In the genomic region with DNA sequence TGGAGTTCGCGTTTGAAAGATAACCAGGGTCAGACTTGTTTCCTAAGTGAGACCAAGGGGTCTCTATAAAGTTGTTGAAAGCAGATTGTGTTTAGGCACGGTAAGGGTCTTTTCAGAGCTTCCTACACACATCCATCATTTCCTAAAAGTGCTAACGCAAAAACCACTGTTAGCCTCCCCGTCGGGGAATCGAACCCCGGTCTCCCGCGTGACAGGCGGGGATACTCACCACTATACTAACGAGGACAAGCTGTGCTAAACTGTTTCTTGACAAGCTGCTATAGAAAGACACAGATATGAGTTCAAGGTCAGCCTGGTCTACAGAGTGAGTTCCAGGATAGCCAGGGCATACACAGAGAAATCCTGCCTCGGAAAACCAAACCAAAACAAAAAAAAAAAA, we compare ENCODE assay signal across 7 mouse cellular contexts. TPM values are rescaled to one million over a fixed set of nuclear protein-coding genes. Genes with fewer than 3 reads are reported as not detected.
DNase-seq lines count a peak whose midpoint lies in the region; ATAC-seq lines count a peak whose summit lies in the region.

No protein-coding gene starts in this region.

- 0 out of 2 replicates have a peak overlapping the region, but pooled peaks have one; percentile 17 for H3K9ac ChIP-seq in intestine, embryonic 14.5 days (ENCODE audit: low read length)

- peak; percentile 86 to 97 for DNase-seq in adrenal gland, adult (ENCODE audit: inconsistent age in 2 of 2, low spot score in 1 of 2)
- DNase-seq in embryo, embryonic 10 days (ENCODE audit: low spot score): peak; percentile 89
- peak; percentile 65 for DNase-seq in gastrocnemius, postnatal 25 days
- DNase-seq in intestine, embryonic 14.5 days (ENCODE audit: low spot score): peak; percentile 97
- peak; percentile 83 to 94 for DNase-seq in left cerebral cortex, postnatal 14 days (ENCODE audit: low spot score in 2 of 2)
- DNase-seq in right cerebral cortex, postnatal 36 days (ENCODE audit: low spot score in 2 of 2): peak; percentile 81 to 83

- H3K9me3 ChIP-seq in intestine, embryonic 14.5 days (ENCODE audit: control insufficient read depth, low read length): no peaks in the 10 kb centered on the region

- WGBS in intestine, embryonic 14.5 days: under 1% methylated on average over 13 of the region's 13 CpGs

- H3K4me3 ChIP-seq in intestine, embryonic 14.5 days (ENCODE audit: low read depth, low read length): peak overlapping the region; percentile 42

- H3K4me1 ChIP-seq in intestine, embryonic 14.5 days (replicated peaks; ENCODE audit: control insufficient read depth, insufficient read depth, low read length): peaks cover 9% of the 10 kb centered on the region

- H3K36me3 ChIP-seq in intestine, embryonic 14.5 days (ENCODE audit: control insufficient read depth, insufficient read depth, low read length): peaks cover 9% of the 10 kb centered on the region

- intact Hi-C loops in left cerebral cortex, postnatal 14 days (cut with DNase I): no loop called here

- peak overlapping the region; percentile 38; the same call in 1 of the 2 replicates for H3K27ac ChIP-seq in intestine, embryonic 14.5 days (ENCODE audit: low read depth)

- no peaks in the 10 kb centered on the region for H3K27me3 ChIP-seq in intestine, embryonic 14.5 days (replicated peaks; ENCODE audit: control insufficient read depth, insufficient read depth, low read length)

- H3K4me2 ChIP-seq in intestine, embryonic 14.5 days (ENCODE audit: low read length): peak overlapping the region; percentile 55

- peak; percentile 57 for ATAC-seq in intestine, embryonic 14.5 days (replicated peaks; ENCODE audit: low FRiP score, low TSS enrichment, low read depth)
- peak; percentile 51 for ATAC-seq in megakaryocyte progenitor cell, adult 5-6 weeks (replicated peaks; ENCODE audit: poor library complexity)

RNA-seq across cellular contexts. Expression of a gene that starts 18.8 kb away (rescaled TPM):
- total RNA-seq in gastrocnemius, postnatal 25 days (2021): 1,000 to 10,000 TPM in 1 of 2 experiments, 100 to 1,000 TPM in 1; 606 to 1,413 TPM
- polyA plus RNA-seq in intestine, embryonic 14.5 days (2014; fragmentation: Nextera tagmentation; extraction: Ambion mirVana): 949 and 989 TPM in 2 replicates
- total RNA-seq in left cerebral cortex, postnatal 14 days (2021): 100 to 1,000 TPM; 752 to 821 TPM
- 172 and 201 TPM in 2 replicates for total RNA-seq in megakaryocyte progenitor cell, adult 5-6 weeks (2015)
- total RNA-seq in megakaryocyte progenitor cell, adult 5-6 weeks (2017): 204 and 293 TPM in 2 replicates

RNA-seq across cellular contexts. Expression of a gene that starts 19.7 kb away (rescaled TPM):
- not detected for total RNA-seq in gastrocnemius, postnatal 25 days (2021)
- 0.15 and 0.30 TPM in 2 replicates for polyA plus RNA-seq in intestine, embryonic 14.5 days (2014; fragmentation: Nextera tagmentation; extraction: Ambion mirVana)
- total RNA-seq in left cerebral cortex, postnatal 14 days (2021): under 1 TPM in 1 of 2 experiments, not detected in 1; 0.37 TPM
- total RNA-seq in megakaryocyte progenitor cell, adult 5-6 weeks (2015): not detected in 2 replicates
- total RNA-seq in megakaryocyte progenitor cell, adult 5-6 weeks (2017): 0.91 and 1.3 TPM in 2 replicates

RNA-seq across cellular contexts. Expression of a gene that starts 25.1 kb away (rescaled TPM):
- total RNA-seq in gastrocnemius, postnatal 25 days (2021): 1 to 10 TPM; 3.6 to 3.8 TPM
- 9.6 and 11.3 TPM in 2 replicates for polyA plus RNA-seq in intestine, embryonic 14.5 days (2014; fragmentation: Nextera tagmentation; extraction: Ambion mirVana)
- 10 to 100 TPM; 10.1 to 10.9 TPM for total RNA-seq in left cerebral cortex, postnatal 14 days (2021)
- 18.9 and 20.0 TPM in 2 replicates for total RNA-seq in megakaryocyte progenitor cell, adult 5-6 weeks (2015)
- total RNA-seq in megakaryocyte progenitor cell, adult 5-6 weeks (2017): 47.9 and 56.5 TPM in 2 replicates

RNA-seq across cellular contexts. Expression of a gene that starts 32.5 kb away (rescaled TPM):
- total RNA-seq in gastrocnemius, postnatal 25 days (2021): 1 to 10 TPM; 3.5 to 4.7 TPM
- 48.4 and 50.9 TPM in 2 replicates for polyA plus RNA-seq in intestine, embryonic 14.5 days (2014; fragmentation: Nextera tagmentation; extraction: Ambion mirVana)
- 10 to 100 TPM; 81.0 to 85.6 TPM for total RNA-seq in left cerebral cortex, postnatal 14 days (2021)
- total RNA-seq in megakaryocyte progenitor cell, adult 5-6 weeks (2015): 53.2 and 60.7 TPM in 2 replicates
- 27.7 and 31.0 TPM in 2 replicates for total RNA-seq in megakaryocyte progenitor cell, adult 5-6 weeks (2017)

Comparison
In these comparisons a context has a peak if more than half of its experiments do, and no peak if none do; other contexts are left out.
1. Peak in every context shown above with its lines: DNase-seq, ATAC-seq, H3K4me3 ChIP-seq and H3K27ac ChIP-seq.